Mouse (Mus musculus): ENCODE results near the gene Zfp423.

DNA sequence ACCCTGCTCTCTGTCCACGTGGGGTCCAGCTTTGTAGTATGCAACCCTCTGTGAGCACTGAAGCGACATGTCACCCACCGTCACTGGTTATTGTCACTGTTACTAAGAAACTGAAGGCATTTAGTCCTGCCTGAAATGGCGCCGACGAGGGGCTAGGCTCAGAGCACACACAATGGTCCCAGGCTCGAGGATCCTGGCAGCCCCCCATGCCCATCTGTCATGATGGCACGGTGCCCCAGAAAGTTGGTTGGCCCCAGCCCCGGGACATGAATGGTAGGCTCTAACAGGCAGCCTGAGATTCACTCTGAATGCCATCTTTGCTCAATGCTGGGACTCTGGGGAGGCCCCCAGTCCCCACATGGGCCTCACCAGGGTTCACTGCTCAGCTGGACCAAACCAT, 284.0 kb downstream of the Zfp423 start:
- no peak for TF ChIP-seq POLR2A (IDR thresholded peaks at IDR 0.05; ENCODE audit: low read depth, low read length)
- TF ChIP-seq CTCF (IDR thresholded peaks at IDR 0.05; ENCODE audit: borderline replicate concordance, insufficient read depth, low read length) = no peak
